Mouse (Mus musculus) thymus, adult 2 months (tissue): ENCODE data around the gene Hist2h2ab. TPM values are rescaled to one million over a fixed set of nuclear protein-coding genes. Genes with fewer than 3 reads are reported as not detected.

Source experiments
- DNase-seq: peaks from one replicate; pipeline ENCODE4 v3.0.0; 2021
- H3K27ac ChIP-seq: fragments of 200-500 bp; 2 replicates; pipeline ENCODE4 v1.5.1; 2012; ENCODE audit warnings: low read length, control low read depth; ENCODE audit not compliant: control insufficient read depth, insufficient read depth
- H3K27me3 ChIP-seq: fragments of 200-500 bp; 2 replicates; pipeline ENCODE4 v1.6.1; 2012; ENCODE audit warnings: mild to moderate bottlenecking, low read length, moderate library complexity, mixed read lengths; ENCODE audit not compliant: control insufficient read depth, insufficient read depth
- H3K36me3 ChIP-seq: fragments of 200-500 bp; 2 replicates; pipeline ENCODE4 v1.6.1; 2012; ENCODE audit warnings: mild to moderate bottlenecking, low read length, moderate library complexity; ENCODE audit not compliant: control insufficient read depth, insufficient read depth
- H3K4me1 ChIP-seq: fragments of 200-500 bp; replicated peaks from 2 replicates; pipeline ENCODE4 v1.6.1; 2012; ENCODE audit warnings: low read length; ENCODE audit not compliant: control insufficient read depth, insufficient read depth
- H3K4me3 ChIP-seq: fragments of 200-500 bp; 2 replicates; pipeline ENCODE4 v1.5.1; 2012; ENCODE audit warnings: mild to moderate bottlenecking, low read length, control low read depth, moderate library complexity; ENCODE audit not compliant: control insufficient read depth, insufficient read depth
- CTCF ChIP-seq: fragments of 200-500 bp; IDR thresholded peaks from 2 replicates; pipeline ENCODE4 v1.5.1; 2012; ENCODE audit warnings: mild to moderate bottlenecking, control low read depth, low read length, moderate library complexity, borderline replicate concordance; ENCODE audit not compliant: control insufficient read depth, poor library complexity, insufficient read depth; ENCODE audit errors: extremely low read depth
- POLR2A ChIP-seq: fragments of 200-500 bp; IDR thresholded peaks from 2 replicates; pipeline ENCODE4 v1.6.1; 2012; ENCODE audit warnings: mild to moderate bottlenecking, low read length, control low read depth, moderate library complexity; ENCODE audit not compliant: control insufficient read depth, poor library complexity, insufficient read depth; ENCODE audit errors: extremely low read depth
- WGBS: fragments of 180-500 bp; shearing (Covaris S2); methylation state at CpG from one replicate; pipeline ENCODE4 v1.1.7; 2018; 5-methylcytosine and 5-hydroxymethylcytosine counted together
- polyA plus RNA-seq: library from polyadenylated mRNA; depleted of rRNA; stranded (reverse); fragments of >200 nt; gene quantifications from 2 replicates; pipeline ENCODE4 v1.2.3, GENCODE M21; 2012

Hist2h2ab gene
- polyA plus RNA-seq, 1 experiment: 6.1 TPM

- peaks cover 15% of the 10 kb centered on the region for H3K4me1 ChIP-seq
- no peak overlapping the region for H3K27ac ChIP-seq
- WGBS: 47% methylated on average over 4 of the region's 4 CpGs
- H3K27me3 ChIP-seq: no peaks in the 10 kb centered on the region
- no peak for DNase-seq
- H3K4me3 ChIP-seq: no peak overlapping the region
- no peak for TF ChIP-seq POLR2A
- no peak for TF ChIP-seq CTCF
- peaks cover 6% of the 10 kb centered on the region; the same call in 1 of the 2 replicates for H3K36me3 ChIP-seq
Observed at GRCm38 (mm10) chr3:96182382-96182776, 37.3 kb upstream of the Hist2h2ab start.

- no peak for DNase-seq
- Histone ChIP-seq H3K27ac (no peak overlapping the region), H3K4me1 (peaks cover 14% of the 10 kb centered on the region), H3K27me3 (no peaks in the 10 kb centered on the region), H3K4me3 (no peak overlapping the region), H3K36me3 (no peaks in the 10 kb centered on the region)
- TF ChIP-seq POLR2A (no peak), CTCF (no peak)
- WGBS: 96% methylated on average over 12 of the region's 12 CpGs
Observed at GRCm38 (mm10) chr3:96192977-96193376, 26.7 kb upstream of the Hist2h2ab start.

- 21% methylated on average over 10 of the region's 10 CpGs for WGBS
- Histone ChIP-seq H3K27ac (no peak overlapping the region), H3K36me3 (no peaks in the 10 kb centered on the region), H3K4me3 (no peak overlapping the region), H3K27me3 (no peaks in the 10 kb centered on the region), H3K4me1 (peaks cover 22% of the 10 kb centered on the region)
- no peak for DNase-seq
- TF ChIP-seq POLR2A (no peak), CTCF (no peak)
Observed at GRCm38 (mm10) chr3:96194966-96195365, 24.7 kb upstream of the Hist2h2ab start.

GRCm38 (mm10) chr3:96195616-96196313 is 23.9 kb upstream of the Hist2h2ab start:
- no peak for DNase-seq
- H3K4me1 ChIP-seq: peaks cover 22% of the 10 kb centered on the region
- no peak overlapping the region for H3K4me3 ChIP-seq
- no peak overlapping the region for H3K27ac ChIP-seq
- H3K27me3 ChIP-seq: no peaks in the 10 kb centered on the region
- 98% methylated on average over 11 of the region's 11 CpGs for WGBS
- TF ChIP-seq POLR2A (no peak), CTCF (no peak)
- H3K36me3 ChIP-seq: no peaks in the 10 kb centered on the region

GRCm38 (mm10) chr3:96196437-96197128 is 23.1 kb upstream of the Hist2h2ab start:
- H3K4me1 ChIP-seq: peaks cover 22% of the 10 kb centered on the region
- H3K36me3 ChIP-seq: no peaks in the 10 kb centered on the region
- DNase-seq: no peak
- WGBS: 22% methylated on average over 27 of the region's 27 CpGs
- TF ChIP-seq CTCF: no peak
- no peak for TF ChIP-seq POLR2A
- H3K4me3 ChIP-seq: peak overlapping the region; percentile 89
- H3K27ac ChIP-seq: no peak overlapping the region
- no peaks in the 10 kb centered on the region for H3K27me3 ChIP-seq

GRCm38 (mm10) chr3:96197129-96197749 is 22.4 kb upstream of the Hist2h2ab start:
- peak; percentile 84 for DNase-seq
- WGBS: under 1% methylated on average over 50 of the region's 50 CpGs
- Histone ChIP-seq H3K27ac (peak overlapping the region; percentile 67; the same call in 1 of the 2 replicates), H3K4me1 (peaks cover 22% of the 10 kb centered on the region), H3K4me3 (peak overlapping the region; percentile 89), H3K36me3 (no peaks in the 10 kb centered on the region), H3K27me3 (no peaks in the 10 kb centered on the region)
- no peak for TF ChIP-seq CTCF
- TF ChIP-seq POLR2A: peak; percentile 67
